Mouse (Mus musculus): Measurements from ENCODE around the gene Cog7.

GRCm38 (mm10) chr7:121961913-121962570 is 19.5 kb downstream of the Cog7 start:
- TF ChIP-seq CTCF (IDR thresholded peaks at IDR 0.05; ENCODE audit: control insufficient read depth, insufficient read depth, insufficient replicate concordance, low read depth, low read length) (no peak), POLR2A (IDR thresholded peaks at IDR 0.05; ENCODE audit: control insufficient read depth, low read depth, low read length) (no peak)

Data from testis, adult 2 months (tissue).